Comparison of ENCODE assay signal across 12 mouse cellular contexts in genomic region chr2:122116888-122117287, GRCm38 (mm10). TPM values are rescaled to one million over a fixed set of nuclear protein-coding genes. Genes with fewer than 3 reads are reported as not detected.
DNase-seq lines count a peak whose midpoint lies in the region; ATAC-seq and TF ChIP-seq lines count a peak whose summit lies in the region.
"Had no signal": no experiment of that assay in that cellular context is flagged by ENCODE, and none has a peak within 500 bp of the region (broad histone marks: within the 10 kb centered on the region; RNA-seq: fewer than 3 reads in every experiment).

No protein-coding gene starts in this region.

- H3K4me3 ChIP-seq in megakaryocyte, embryonic 14.5 days (replicated peaks) = peak overlapping the region; percentile 38
- H3K4me3 ChIP-seq in liver, embryonic 14.5 days (ENCODE audit: insufficient read depth in 1 of 2, low read depth in 2 of 2, low read length in 2 of 2) = peak overlapping the region in 1 of 2 experiments; percentile 98; a peak in 1 of 4 replicates

- TF ChIP-seq EP300 in liver, embryonic 14.5 days (IDR thresholded peaks at IDR 0.05; ENCODE audit: low read depth) = no peak

- DNase-seq in cerebellum, adult 11-12 months = peak; percentile 14
- DNase-seq in cerebellum, postnatal 25 days = no peak
- DNase-seq in liver, embryonic 14.5 days (ENCODE audit: low read depth in 3 of 3, low spot score in 3 of 3) = no peak
- DNase-seq in gastrocnemius, adult 18-20 months (ENCODE audit: low spot score) = no peak
- no peak for DNase-seq in thymus, postnatal 4 days
- no peak for DNase-seq in left cerebral cortex, adult 18-20 months (ENCODE audit: low spot score in 2 of 2)
- DNase-seq: cerebellum, postnatal 36 days had no signal

- no peak for ATAC-seq in megakaryocyte, adult 5-6 weeks (ENCODE audit: poor library complexity, severe bottlenecking)
- ATAC-seq in liver, embryonic 14.5 days (ENCODE audit: insufficient read depth) = no peak

- peaks cover 24% of the 10 kb centered on the region for H3K36me3 ChIP-seq in megakaryocyte, embryonic 14.5 days (replicated peaks; ENCODE audit: low read length)
- H3K36me3 ChIP-seq in liver, embryonic 14.5 days (replicated peaks; ENCODE audit: control insufficient read depth, insufficient read depth, low read depth) = peaks cover 6% of the 10 kb centered on the region

- TF ChIP-seq CTCF in liver, embryonic 14.5 days (IDR thresholded peaks at IDR 0.05; ENCODE audit: low read depth) = no peak

- no peak overlapping the region for H3K27ac ChIP-seq in liver, embryonic 14.5 days

- no peak overlapping the region for H3K9ac ChIP-seq in liver, embryonic 14.5 days (replicated peaks)

- no peaks in the 10 kb centered on the region for H3K27me3 ChIP-seq in megakaryocyte, embryonic 14.5 days (replicated peaks)
- H3K27me3 ChIP-seq in liver, embryonic 14.5 days (ENCODE audit: control insufficient read depth, insufficient read depth, low read length) = no peaks in the 10 kb centered on the region

- 82% methylated on average over 2 of the region's 2 CpGs for WGBS in liver, embryonic 14.5 days (ENCODE audit: insufficient replicate concordance)

- H3K4me1 ChIP-seq in megakaryocyte, embryonic 14.5 days = peaks cover 26% of the 10 kb centered on the region
- H3K4me1 ChIP-seq in liver, embryonic 14.5 days (replicated peaks; ENCODE audit: control insufficient read depth in 2 of 2, insufficient read depth in 2 of 2, low read length in 1 of 2) = peaks cover 12 to 13% of the 10 kb centered on the region in 2 experiments

- no peaks in the 10 kb centered on the region for H3K9me3 ChIP-seq in megakaryocyte, embryonic 14.5 days
- H3K9me3 ChIP-seq in liver, embryonic 14.5 days (ENCODE audit: control insufficient read depth, low read length) = no peaks in the 10 kb centered on the region

- H3K4me2 ChIP-seq in liver, embryonic 14.5 days (ENCODE audit: low read depth) = peak overlapping the region; percentile 80

RNA-seq across cellular contexts. Expression of gene Spg11, which starts 1.3 kb away (rescaled TPM):
- polyA plus RNA-seq in megakaryocyte, embryonic 14.5 days (2012; ENCODE audit: insufficient read depth, low replicate concordance) = 0.51 TPM in 1 of 2 replicates, not detected in the other
- 11.2 TPM in 2 replicates for total RNA-seq in megakaryocyte, adult 5-6 weeks (2015)
- total RNA-seq in megakaryocyte, adult 5-6 weeks (2017) = 14.8 and 15.3 TPM in 2 replicates
- 2.4 and 2.5 TPM in 2 replicates for polyA plus RNA-seq in liver, embryonic 14.5 days (2012; rRNA removed)
- polyA plus RNA-seq in liver, embryonic 14.5 days (2014; fragmentation: Nextera tagmentation; extraction: Ambion mirVana) = 3.4 and 3.9 TPM in 2 replicates
- 1 to 10 TPM; 5.8 to 6.4 TPM for total RNA-seq in gastrocnemius, adult 18-20 months (2021)
- 10 to 100 TPM; 15.9 to 16.1 TPM for total RNA-seq in left cerebral cortex, adult 18-20 months (2021)

RNA-seq across cellular contexts. Expression of gene B2m, which starts 30.6 kb away (rescaled TPM):
- 24.9 and 99.6 TPM in 2 replicates for polyA plus RNA-seq in megakaryocyte, embryonic 14.5 days (2012; ENCODE audit: insufficient read depth, low replicate concordance)
- total RNA-seq in megakaryocyte, adult 5-6 weeks (2015) = 5,498 and 5,622 TPM in 2 replicates
- 2,725 and 3,039 TPM in 2 replicates for total RNA-seq in megakaryocyte, adult 5-6 weeks (2017)
- 156 and 227 TPM in 2 replicates for polyA plus RNA-seq in liver, embryonic 14.5 days (2012; rRNA removed)
- polyA plus RNA-seq in liver, embryonic 14.5 days (2014; fragmentation: Nextera tagmentation; extraction: Ambion mirVana) = 413 and 419 TPM in 2 replicates
- total RNA-seq in gastrocnemius, adult 18-20 months (2021) = 100 to 1,000 TPM in 1 of 2 experiments, 10 to 100 TPM in 1; 82.2 to 128 TPM
- total RNA-seq in left cerebral cortex, adult 18-20 months (2021) = 100 to 1,000 TPM; 121 to 139 TPM

RNA-seq across cellular contexts. Expression of gene Trim69, which starts 43.6 kb away (rescaled TPM):
- polyA plus RNA-seq in megakaryocyte, embryonic 14.5 days (2012; ENCODE audit: insufficient read depth, low replicate concordance) = not detected in 2 replicates
- not detected in 2 replicates for total RNA-seq in megakaryocyte, adult 5-6 weeks (2015)
- total RNA-seq in megakaryocyte, adult 5-6 weeks (2017) = 0.33 TPM in 1 of 2 replicates, not detected in the other
- polyA plus RNA-seq in liver, embryonic 14.5 days (2012; rRNA removed) = 0.08 TPM in 1 of 2 replicates, not detected in the other
- polyA plus RNA-seq in liver, embryonic 14.5 days (2014; fragmentation: Nextera tagmentation; extraction: Ambion mirVana) = not detected in 2 replicates
- total RNA-seq in gastrocnemius, adult 18-20 months (2021) = not detected
- total RNA-seq in left cerebral cortex, adult 18-20 months (2021) = not detected
- total RNA-seq: granulocyte monocyte progenitor cell, adult 5-6 weeks; layer of hippocampus, adult 2 months had no signal
- polyA plus RNA-seq: spleen, adult 2 months had no signal

Comparison
In these comparisons a context has a peak if more than half of its experiments do, and no peak if none do; other contexts are left out.
1. RNA of gene B2m, which starts 30.6 kb away (total RNA-seq): 2,725 to 5,622 TPM in megakaryocyte, adult 5-6 weeks; 121 to 139 TPM in left cerebral cortex, adult 18-20 months and 82.2 to 128 TPM in gastrocnemius, adult 18-20 months; every median in the first group is over 10 times any median in the second.